Mouse (Mus musculus): ENCODE results near the gene Noc2l.

- TF ChIP-seq CTCF (IDR thresholded peaks at IDR 0.05; ENCODE audit: low read depth, low read length): no peak
- TF ChIP-seq POLR2A (IDR thresholded peaks at IDR 0.05; ENCODE audit: borderline replicate concordance, low read depth, low read length): no peak
These were observed 11.5 kb upstream of the Noc2l start for GRCm38 (mm10) chr4:156224276-156224675.

Data from bone marrow macrophage, adult 2 months (primary cell).